Mouse (Mus musculus) midbrain, embryonic 13.5 days (tissue): ENCODE data around the gene Senp5. TPM values are rescaled to one million over a fixed set of nuclear protein-coding genes. Genes with fewer than 3 reads are reported as not detected.

Experiments
- ATAC-seq: fragments of 200-750 bp; cut with Nextera tagmentation; 2 replicates; pipeline ENCODE4 v1.8.0; 2017; ENCODE audit warnings: mild to moderate bottlenecking, moderate TSS enrichment, moderate library complexity
- H3K27ac ChIP-seq: fragments of 300-500 bp; sonication (generic); 2 replicates; pipeline ENCODE4 v1.5.1; 2015; ENCODE audit warnings: inconsistent platforms, mild to moderate bottlenecking, moderate library complexity
- H3K27me3 ChIP-seq: fragments of 300-500 bp; sonication (generic); 2 replicates; pipeline ENCODE4 v1.6.1; 2015; ENCODE audit warnings: mild to moderate bottlenecking, inconsistent platforms
- H3K36me3 ChIP-seq: fragments of 300-500 bp; sonication (generic); 2 replicates; pipeline ENCODE4 v1.6.1; 2015; ENCODE audit warnings: mild to moderate bottlenecking, inconsistent platforms
- H3K4me1 ChIP-seq: fragments of 300-500 bp; sonication (generic); replicated peaks from 2 replicates; pipeline ENCODE4 v1.6.1; 2015; ENCODE audit warnings: inconsistent platforms
- H3K4me2 ChIP-seq: fragments of 300-500 bp; sonication (generic); replicated peaks from 2 replicates; pipeline ENCODE4 v1.6.1; 2015; ENCODE audit warnings: moderate library complexity, mild to moderate bottlenecking, inconsistent platforms
- H3K4me3 ChIP-seq: fragments of 300-500 bp; sonication (generic); replicated peaks from 2 replicates; pipeline ENCODE4 v1.5.1; 2015; ENCODE audit warnings: mild to moderate bottlenecking, inconsistent platforms
- H3K9ac ChIP-seq: fragments of 300-500 bp; sonication (generic); replicated peaks from 2 replicates; pipeline ENCODE4 v1.6.1; 2015; ENCODE audit warnings: mild to moderate bottlenecking, inconsistent platforms
- H3K9me3 ChIP-seq: fragments of 300-500 bp; sonication (generic); 2 replicates; pipeline ENCODE4 v1.6.1; 2016; ENCODE audit warnings: mild to moderate bottlenecking, inconsistent platforms
- WGBS: fragments of 180-500 bp; shearing (Covaris S2); methylation state at CpG from one replicate; pipeline ENCODE4 v1.1.7; 2015; 5-methylcytosine and 5-hydroxymethylcytosine counted together
- polyA plus RNA-seq: library from polyadenylated mRNA; unstranded; fragments of >200 nt; fragmentation: Nextera tagmentation; extraction: Ambion mirVana; gene quantifications from 2 replicates; pipeline ENCODE4 v1.2.1, GENCODE M21; 2015

The Senp5 gene
- polyA plus RNA-seq, 1 experiment from 2014 or later, result 20.6 TPM

DNA sequence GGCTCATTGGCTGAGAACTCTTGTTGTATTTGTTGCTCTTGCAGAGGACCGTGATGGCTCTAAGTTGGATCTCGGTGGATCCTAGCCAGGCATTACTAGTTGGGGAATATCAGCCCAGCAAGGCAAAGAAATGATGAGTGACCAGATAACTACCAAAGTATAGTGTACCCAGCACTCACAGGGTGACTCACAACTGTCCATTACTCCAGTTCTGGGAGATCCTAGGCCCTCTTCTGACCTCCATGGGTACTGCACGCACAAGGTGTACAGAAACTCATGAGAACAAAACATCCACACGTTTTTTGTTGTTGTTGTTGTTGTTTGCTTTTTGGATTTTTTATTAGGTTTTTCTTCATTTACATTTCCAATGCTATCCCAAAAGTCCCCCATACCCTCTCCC, 66.5 kb downstream of the Senp5 start:
- H3K9ac ChIP-seq, result no peak overlapping the region
- no peaks in the 10 kb centered on the region for H3K9me3 ChIP-seq
- ATAC-seq, result no peak
- no peak overlapping the region for H3K4me3 ChIP-seq
- H3K4me2 ChIP-seq, result no peak overlapping the region
- peaks cover 20% of the 10 kb centered on the region for H3K27me3 ChIP-seq
- no peaks in the 10 kb centered on the region for H3K36me3 ChIP-seq
- 88% methylated on average over 4 of the region's 4 CpGs for WGBS
- no peak overlapping the region for H3K27ac ChIP-seq
- H3K4me1 ChIP-seq, result peaks cover 36% of the 10 kb centered on the region

- Histone ChIP-seq H3K4me1 (peaks cover 36% of the 10 kb centered on the region), H3K27ac (no peak overlapping the region), H3K9me3 (no peaks in the 10 kb centered on the region), H3K4me3 (peak overlapping the region; percentile 47), H3K9ac (peak overlapping the region; percentile 74), H3K36me3 (no peaks in the 10 kb centered on the region), H3K4me2 (peak overlapping the region; percentile 78), H3K27me3 (peaks cover 20% of the 10 kb centered on the region)
- ATAC-seq, result no peak
- WGBS, result 4% methylated on average over 36 of the region's 36 CpGs
Measured at GRCm38 (mm10) chr16:31935091-31935979, 67.8 kb downstream of the Senp5 start.

DNA sequence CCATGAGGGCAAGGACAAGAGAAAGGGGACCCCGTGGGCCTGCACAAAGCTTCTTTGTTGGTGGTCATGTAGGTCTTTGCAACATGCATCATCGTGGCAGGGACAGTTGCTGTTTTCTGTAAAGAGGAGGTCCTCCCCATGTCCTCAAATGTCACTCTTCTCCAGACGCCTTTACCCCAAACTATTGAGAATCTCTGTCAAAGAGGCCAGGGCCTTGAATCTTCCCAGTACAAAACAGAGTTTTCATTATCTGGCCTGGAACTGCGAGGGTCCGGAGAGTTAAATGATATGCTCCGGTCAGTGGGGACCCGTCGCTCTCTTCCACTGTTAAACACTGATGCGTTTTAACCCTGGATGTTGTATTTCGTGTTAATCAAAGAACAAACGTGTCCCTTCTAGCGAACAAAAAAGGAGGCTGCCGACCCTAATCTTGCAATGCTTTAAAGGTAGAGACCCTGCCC, 68.5 kb downstream of the Senp5 start:
- WGBS, result 13% methylated on average over 13 of the region's 13 CpGs
- Histone ChIP-seq H3K27me3 (peaks cover 23% of the 10 kb centered on the region), H3K9me3 (no peaks in the 10 kb centered on the region), H3K4me3 (peak overlapping the region; percentile 47), H3K9ac (peak overlapping the region; percentile 74), H3K36me3 (no peaks in the 10 kb centered on the region), H3K4me1 (peaks cover 36% of the 10 kb centered on the region), H3K27ac (peak overlapping the region; percentile 97), H3K4me2 (peak overlapping the region; percentile 78)
- ATAC-seq, result no peak

DNA sequence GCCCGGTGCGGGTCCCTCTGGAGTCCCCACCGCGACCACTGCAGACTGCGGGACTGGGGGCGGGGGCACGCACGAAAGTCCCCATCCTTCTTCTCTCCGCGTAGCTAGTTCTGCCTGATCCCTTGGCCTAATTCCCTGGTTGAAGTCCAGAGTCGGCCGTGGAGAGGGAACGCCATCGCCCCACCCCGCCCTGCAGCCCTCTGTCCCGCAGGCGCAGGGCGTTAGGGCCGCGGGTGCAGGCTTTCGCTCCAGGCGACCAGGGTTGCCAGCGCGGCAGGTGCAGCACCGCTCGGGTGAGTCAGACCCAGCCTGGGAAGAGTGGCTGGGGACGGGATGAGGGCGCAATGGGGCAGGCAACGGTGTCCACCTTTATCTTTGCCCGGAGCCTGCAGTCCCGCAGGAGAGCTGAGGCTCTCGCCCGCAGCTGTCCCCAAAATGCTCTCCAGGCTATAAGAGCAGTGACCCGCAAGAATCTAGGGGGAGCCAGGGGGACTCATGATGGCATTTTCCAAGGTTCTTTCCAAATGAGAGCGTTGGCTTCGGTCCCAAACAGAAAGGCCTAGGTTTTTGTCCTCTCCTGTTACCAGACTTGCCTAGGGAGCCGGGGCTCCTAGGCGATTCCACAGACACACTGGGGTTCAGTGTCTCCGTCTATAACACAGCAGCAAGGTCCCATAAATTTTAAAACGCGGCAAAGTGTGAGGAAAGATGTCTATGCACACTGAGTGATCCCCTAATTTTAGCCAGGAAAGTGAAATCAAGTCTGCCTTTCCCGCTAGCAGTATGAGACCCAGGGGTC, 69.1 kb downstream of the Senp5 start, which contains the start of gene Pigz:
TSS of gene Pigz (plus strand) at position 101 of the 799 bp plus-strand sequence.
- Histone ChIP-seq H3K9ac (peak within 1 kb of the TSS; percentile 74), H3K4me1 (peaks cover 36% of the 10 kb centered on the region), H3K36me3 (no peaks in the 10 kb centered on the region), H3K4me3 (peak within 1 kb of the TSS; percentile 47), H3K9me3 (no peaks in the 10 kb centered on the region), H3K27me3 (peaks cover 23% of the 10 kb centered on the region), H3K4me2 (peak within 1 kb of the TSS; percentile 78), H3K27ac (peak within 1 kb of the TSS; percentile 97)
- peak; percentile 27 for ATAC-seq
- WGBS, result 5% methylated on average over 42 of the region's 42 CpGs

DNA sequence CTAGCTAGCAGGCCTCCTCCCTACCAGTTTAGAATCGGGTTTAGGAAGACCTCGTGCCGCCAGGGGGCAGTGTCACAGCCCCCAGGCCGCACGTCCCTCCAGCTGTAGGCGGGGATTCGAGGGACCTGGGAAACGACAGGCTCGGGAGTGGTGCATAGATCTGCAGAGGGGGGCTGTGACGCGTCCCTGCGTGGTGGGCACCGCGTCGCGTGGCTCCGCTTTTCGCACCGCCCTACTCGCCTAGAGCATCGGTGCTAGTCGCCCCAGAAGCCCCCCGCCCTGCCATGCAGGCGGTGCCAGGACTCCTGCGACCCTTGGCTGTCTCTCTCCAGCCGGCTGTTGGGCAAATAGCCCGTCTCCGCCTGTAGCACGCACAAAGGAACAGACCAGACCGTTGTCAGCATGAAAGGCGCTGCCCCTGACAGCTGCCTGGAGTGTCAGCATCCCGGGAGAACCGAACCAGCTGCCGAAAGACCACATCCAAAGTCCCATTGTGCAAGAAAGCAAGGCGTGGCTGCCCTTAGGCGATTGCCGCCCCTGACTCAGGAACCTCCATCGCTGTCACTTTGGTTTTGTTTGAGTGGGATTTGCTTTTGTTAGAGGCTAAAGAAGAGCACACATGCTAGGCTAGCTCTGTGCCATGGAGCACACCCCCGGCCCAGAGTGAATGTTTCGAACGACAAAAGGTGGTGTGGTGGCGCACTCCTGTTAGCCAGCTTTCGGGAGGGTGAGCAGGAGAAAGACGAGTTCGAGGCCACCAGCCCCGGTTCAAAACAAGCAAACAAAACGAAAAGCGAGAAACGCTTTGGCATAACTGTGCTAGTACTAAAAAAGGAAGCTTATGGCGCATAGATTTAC, 70.0 kb downstream of the Senp5 start:
- Histone ChIP-seq H3K4me2 (peak overlapping the region; percentile 78), H3K9me3 (no peaks in the 10 kb centered on the region), H3K36me3 (no peaks in the 10 kb centered on the region), H3K27me3 (peaks cover 23% of the 10 kb centered on the region), H3K4me1 (peaks cover 36% of the 10 kb centered on the region), H3K4me3 (peak overlapping the region; percentile 47), H3K9ac (peak overlapping the region; percentile 74), H3K27ac (peak overlapping the region; percentile 97)
- ATAC-seq, result peak; percentile 98
- WGBS, result under 1% methylated on average over 50 of the region's 50 CpGs

- ATAC-seq, result peak; percentile 1; the same call in 1 of the 2 replicates
- Histone ChIP-seq H3K27me3 (peaks cover 23% of the 10 kb centered on the region), H3K4me2 (peak overlapping the region; percentile 78; the same call in 1 of the 2 replicates), H3K9me3 (no peaks in the 10 kb centered on the region), H3K4me3 (no peak overlapping the region), H3K27ac (peak overlapping the region; percentile 97), H3K36me3 (no peaks in the 10 kb centered on the region), H3K4me1 (peaks cover 36% of the 10 kb centered on the region), H3K9ac (peak overlapping the region; percentile 6; the same call in 1 of the 2 replicates)
- 35% methylated on average over 5 of the region's 5 CpGs for WGBS
Measured at GRCm38 (mm10) chr16:31932255-31932654, 70.8 kb downstream of the Senp5 start.

DNA sequence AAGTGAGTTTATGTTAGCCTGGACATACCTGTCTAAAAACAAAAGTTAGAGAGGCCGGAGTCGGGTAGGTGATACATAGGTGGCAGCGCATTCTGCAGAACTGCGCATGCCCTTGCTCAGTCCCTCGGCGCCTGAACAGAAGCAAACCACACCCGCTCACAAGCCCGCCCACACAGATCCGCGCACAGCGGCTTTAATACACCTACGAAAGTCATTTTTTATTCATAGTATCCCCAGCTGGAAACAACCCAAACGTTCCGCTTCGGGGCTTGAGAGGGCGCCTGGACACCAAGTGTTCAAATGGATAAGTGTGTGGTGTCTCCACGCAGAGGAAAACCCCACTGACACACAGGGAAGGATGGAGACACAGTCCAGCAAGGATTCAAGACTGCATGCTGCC, 71.8 kb downstream of the Senp5 start:
- no peak overlapping the region for H3K27ac ChIP-seq
- no peaks in the 10 kb centered on the region for H3K9me3 ChIP-seq
- H3K27me3 ChIP-seq, result peaks cover 20% of the 10 kb centered on the region
- no peak for ATAC-seq
- no peak overlapping the region for H3K4me3 ChIP-seq
- no peak overlapping the region for H3K9ac ChIP-seq
- no peak overlapping the region for H3K4me2 ChIP-seq
- WGBS, result 63% methylated on average over 17 of the region's 17 CpGs
- H3K4me1 ChIP-seq, result peaks cover 36% of the 10 kb centered on the region
- H3K36me3 ChIP-seq, result no peaks in the 10 kb centered on the region

- WGBS, result 91% methylated on average over 5 of the region's 5 CpGs
- H3K4me3 ChIP-seq, result no peak overlapping the region
- H3K36me3 ChIP-seq, result no peaks in the 10 kb centered on the region
- no peaks in the 10 kb centered on the region for H3K9me3 ChIP-seq
- no peak overlapping the region for H3K9ac ChIP-seq
- 0 out of 2 replicates have a peak, but pooled peaks cover 3% of the 10 kb centered on the region for H3K27me3 ChIP-seq
- no peak overlapping the region for H3K27ac ChIP-seq
- H3K4me2 ChIP-seq, result no peak overlapping the region
- no peak for ATAC-seq
- peaks cover 4% of the 10 kb centered on the region for H3K4me1 ChIP-seq
Measured at GRCm38 (mm10) chr16:31927412-31927811, 75.7 kb downstream of the Senp5 start.

GRCm38 (mm10) chr16:31926547-31927182, 76.4 kb downstream of the Senp5 start:
- no peak overlapping the region for H3K4me3 ChIP-seq
- H3K4me1 ChIP-seq, result no peaks in the 10 kb centered on the region
- H3K27me3 ChIP-seq, result 0 out of 2 replicates have a peak, but pooled peaks cover 3% of the 10 kb centered on the region
- 85% methylated on average over 13 of the region's 13 CpGs for WGBS
- H3K36me3 ChIP-seq, result no peaks in the 10 kb centered on the region
- no peak overlapping the region for H3K9ac ChIP-seq
- H3K4me2 ChIP-seq, result no peak overlapping the region
- no peaks in the 10 kb centered on the region for H3K9me3 ChIP-seq
- ATAC-seq, result no peak
- H3K27ac ChIP-seq, result no peak overlapping the region

DNA sequence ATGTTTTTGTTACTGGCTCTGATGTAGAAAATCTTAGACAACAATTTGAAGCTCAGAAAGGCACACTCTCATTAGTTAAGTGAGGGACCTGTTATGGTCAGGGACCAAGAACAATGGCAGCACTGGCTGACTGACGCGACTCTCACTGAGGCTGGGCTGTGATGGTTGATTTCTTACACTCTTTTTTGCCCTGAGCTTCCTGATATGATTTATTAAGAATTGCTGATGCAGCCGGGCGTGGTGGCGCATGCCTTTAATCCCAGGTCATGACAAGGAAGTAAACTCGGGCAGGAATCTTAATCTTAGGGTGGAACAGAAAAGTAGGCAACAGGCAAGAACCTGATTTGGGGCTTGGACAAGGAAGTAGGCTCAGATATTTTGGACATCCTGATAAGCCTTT, 77.0 kb downstream of the Senp5 start:
- Histone ChIP-seq H3K4me1 (no peaks in the 10 kb centered on the region), H3K27ac (no peak overlapping the region), H3K9me3 (no peaks in the 10 kb centered on the region), H3K9ac (no peak overlapping the region), H3K36me3 (no peaks in the 10 kb centered on the region), H3K27me3 (0 out of 2 replicates have a peak, but pooled peaks cover 3% of the 10 kb centered on the region), H3K4me2 (no peak overlapping the region), H3K4me3 (no peak overlapping the region)
- 69% methylated on average over 6 of the region's 6 CpGs for WGBS
- ATAC-seq, result no peak

DNA sequence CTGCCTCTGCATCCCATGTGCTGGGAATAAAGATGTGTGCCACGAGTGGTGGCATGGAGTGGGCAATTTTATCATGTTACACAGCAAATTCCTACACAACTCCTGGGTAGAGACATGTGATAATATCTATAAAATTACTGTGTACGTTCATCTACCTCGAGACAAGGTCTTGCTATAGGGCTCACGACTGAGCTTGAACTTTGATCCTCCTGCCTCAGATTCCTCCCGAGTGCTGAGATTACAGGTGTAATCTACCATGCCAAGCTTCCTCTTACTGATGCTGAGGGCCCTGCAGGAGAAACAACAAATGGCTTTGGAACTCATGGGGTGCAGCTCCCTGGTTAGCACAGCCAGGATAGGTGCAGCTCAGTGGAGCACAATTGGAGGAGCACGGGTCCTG, 78.7 kb downstream of the Senp5 start:
- H3K27me3 ChIP-seq, result no peaks in the 10 kb centered on the region
- H3K9ac ChIP-seq, result no peak overlapping the region
- no peak overlapping the region for H3K27ac ChIP-seq
- no peaks in the 10 kb centered on the region for H3K9me3 ChIP-seq
- H3K4me2 ChIP-seq, result no peak overlapping the region
- ATAC-seq, result no peak
- no peaks in the 10 kb centered on the region for H3K4me1 ChIP-seq
- WGBS, result 84% methylated on average over 6 of the region's 6 CpGs
- H3K36me3 ChIP-seq, result no peaks in the 10 kb centered on the region
- H3K4me3 ChIP-seq, result no peak overlapping the region
